Mouse (Mus musculus) forebrain, embryonic 14.5 days (tissue): Measurements from ENCODE around the gene Adra1d. TPM values are rescaled to one million over a fixed set of nuclear protein-coding genes. Genes with fewer than 3 reads are reported as not detected.
A peak's percentile ranks its signal among the peaks of the same experiment; 100 is the strongest.

Source experiments
- ATAC-seq: fragments of 200-750 bp; cut with Nextera tagmentation; 2 replicates; pipeline ENCODE4 v1.8.0; 2017; ENCODE audit warnings: mild to moderate bottlenecking, moderate library complexity
- DNase-seq: peaks from one replicate; pipeline ENCODE4 v3.0.0-alpha.2; 2015; ENCODE audit warnings: low spot score
- H3K27ac ChIP-seq: fragments of 300-500 bp; sonication (generic); 2 replicates; pipeline ENCODE4 v1.5.1; 2014; ENCODE audit warnings: low read depth, mild to moderate bottlenecking, control low read depth, low read length, moderate library complexity
- H3K27me3 ChIP-seq: fragments of 300-500 bp; sonication (generic); replicated peaks from 2 replicates; pipeline ENCODE4 v1.6.1; 2014; ENCODE audit warnings: low read length, control low read depth, mixed read lengths; ENCODE audit not compliant: control insufficient read depth, insufficient read depth
- H3K36me3 ChIP-seq: fragments of 300-500 bp; sonication (generic); 2 replicates; pipeline ENCODE4 v1.6.1; 2014; ENCODE audit warnings: low read length, control low read depth; ENCODE audit not compliant: control insufficient read depth, insufficient read depth
- H3K4me1 ChIP-seq: fragments of 300-500 bp; sonication (generic); 2 replicates; pipeline ENCODE4 v1.6.1; 2014; ENCODE audit warnings: antibody characterized with exemption, low read length, control low read depth; ENCODE audit not compliant: control insufficient read depth, insufficient read depth
- H3K4me2 ChIP-seq: fragments of 300-500 bp; sonication (generic); 2 replicates; pipeline ENCODE4 v1.6.1; 2014; ENCODE audit warnings: mild to moderate bottlenecking, control low read depth, low read length
- H3K4me3 ChIP-seq: fragments of 300-500 bp; sonication (generic); 2 replicates; pipeline ENCODE4 v1.5.1; 2014; ENCODE audit warnings: low read depth, low read length, control low read depth
- H3K9ac ChIP-seq: fragments of 300-500 bp; sonication (generic); 2 replicates; pipeline ENCODE4 v1.6.1; 2014; ENCODE audit warnings: mild to moderate bottlenecking, low read length, control low read depth, moderate library complexity
- H3K9me3 ChIP-seq: fragments of 300-500 bp; sonication (generic); replicated peaks from 2 replicates; pipeline ENCODE4 v1.6.1; 2016; ENCODE audit warnings: low read length, control low read depth, mixed read lengths; ENCODE audit not compliant: control insufficient read depth
- WGBS: fragments of 180-500 bp; shearing (Covaris S2); extraction: QIAGEN DNeasy Blood & Tissue Kit; methylation state at CpG from one replicate; pipeline ENCODE4 v1.1.7; 2014; 5-methylcytosine and 5-hydroxymethylcytosine counted together
- polyA plus RNA-seq: library from polyadenylated mRNA; unstranded; fragments of >200 nt; fragmentation: Nextera tagmentation; extraction: Ambion mirVana; gene quantifications from 2 replicates; pipeline ENCODE4 v1.2.1, GENCODE M21; 2014

Adra1d gene
- polyA plus RNA-seq, 1 experiment from 2014 or later, result not detected

GRCm38 (mm10) chr2:131557896-131558295, 4.2 kb downstream of the Adra1d start:
- DNase-seq, result peak; percentile 57
- Histone ChIP-seq H3K4me1 (no peaks in the 10 kb centered on the region), H3K27ac (no peak overlapping the region), H3K27me3 (peaks cover 41% of the 10 kb centered on the region), H3K4me3 (no peak overlapping the region), H3K36me3 (no peaks in the 10 kb centered on the region), H3K9ac (no peak overlapping the region), H3K4me2 (no peak overlapping the region), H3K9me3 (no peaks in the 10 kb centered on the region)
- WGBS, result 80% methylated on average over 2 of the region's 2 CpGs
- ATAC-seq, result no peak

DNA sequence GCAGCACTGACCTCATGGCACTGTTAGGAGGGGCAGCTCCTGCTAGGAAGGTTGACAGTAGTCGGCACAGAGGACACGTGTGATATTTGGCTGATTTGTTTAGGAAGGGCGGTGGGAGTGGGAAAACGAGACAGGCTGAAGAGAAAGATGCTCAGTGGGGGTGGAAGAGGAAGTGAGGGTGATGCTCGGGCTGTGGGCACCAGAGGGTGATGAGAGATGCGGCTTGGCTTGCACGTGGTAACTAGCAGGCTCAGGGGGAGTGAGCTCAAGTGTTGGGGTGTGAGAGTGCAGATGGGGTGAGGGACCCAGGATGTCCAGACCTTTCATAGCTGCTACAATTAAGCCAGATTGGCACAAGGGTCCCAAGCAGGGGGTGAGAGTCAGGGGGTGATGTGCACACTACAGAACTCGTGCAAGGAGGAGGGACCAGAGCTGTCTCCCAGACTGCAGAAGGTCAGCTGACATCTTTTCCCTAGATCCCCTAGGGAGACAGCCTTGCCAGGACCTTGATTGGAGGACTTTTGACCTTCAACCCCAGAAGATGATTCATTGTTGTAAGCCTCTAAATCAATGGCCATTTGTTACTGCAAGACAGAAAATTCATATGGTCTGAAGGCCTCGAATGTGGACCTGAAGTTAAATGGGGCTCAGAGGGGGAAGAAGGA, 9.2 kb downstream of the Adra1d start:
- ATAC-seq, result no peak
- no peak overlapping the region for H3K27ac ChIP-seq
- peaks cover 10% of the 10 kb centered on the region for H3K27me3 ChIP-seq

GRCm38 (mm10) chr2:131551701-131552620, 10.1 kb downstream of the Adra1d start:
- Histone ChIP-seq H3K9me3 (no peaks in the 10 kb centered on the region), H3K27me3 (peaks cover 19% of the 10 kb centered on the region), H3K36me3 (no peaks in the 10 kb centered on the region), H3K4me2 (no peak overlapping the region), H3K27ac (no peak overlapping the region), H3K4me3 (no peak overlapping the region), H3K9ac (no peak overlapping the region), H3K4me1 (0 out of 2 replicates have a peak, but pooled peaks cover under 1% of the 10 kb centered on the region)
- no peak for DNase-seq
- no peak for ATAC-seq
- WGBS, result 62% methylated on average over 7 of the region's 7 CpGs

More for the DNA sequence above, 9.2 kb downstream of the Adra1d start:
- 31% methylated on average over 9 of the region's 9 CpGs for WGBS
- Histone ChIP-seq H3K9ac (no peak overlapping the region), H3K36me3 (no peaks in the 10 kb centered on the region), H3K4me1 (no peaks in the 10 kb centered on the region), H3K9me3 (no peaks in the 10 kb centered on the region), H3K4me2 (no peak overlapping the region), H3K4me3 (no peak overlapping the region)
- no peak for DNase-seq

GRCm38 (mm10) chr2:131550906-131551305, 11.2 kb downstream of the Adra1d start:
- 78% methylated on average over 2 of the region's 2 CpGs for WGBS
- Histone ChIP-seq H3K4me1 (peaks cover 5% of the 10 kb centered on the region), H3K4me2 (no peak overlapping the region), H3K36me3 (no peaks in the 10 kb centered on the region), H3K27me3 (peaks cover 24% of the 10 kb centered on the region), H3K27ac (no peak overlapping the region), H3K9me3 (no peaks in the 10 kb centered on the region), H3K9ac (no peak overlapping the region), H3K4me3 (no peak overlapping the region)
- DNase-seq, result no peak
- ATAC-seq, result no peak

GRCm38 (mm10) chr2:131550474-131550873, 11.6 kb downstream of the Adra1d start:
- 75% methylated on average over 2 of the region's 2 CpGs for WGBS

DNA sequence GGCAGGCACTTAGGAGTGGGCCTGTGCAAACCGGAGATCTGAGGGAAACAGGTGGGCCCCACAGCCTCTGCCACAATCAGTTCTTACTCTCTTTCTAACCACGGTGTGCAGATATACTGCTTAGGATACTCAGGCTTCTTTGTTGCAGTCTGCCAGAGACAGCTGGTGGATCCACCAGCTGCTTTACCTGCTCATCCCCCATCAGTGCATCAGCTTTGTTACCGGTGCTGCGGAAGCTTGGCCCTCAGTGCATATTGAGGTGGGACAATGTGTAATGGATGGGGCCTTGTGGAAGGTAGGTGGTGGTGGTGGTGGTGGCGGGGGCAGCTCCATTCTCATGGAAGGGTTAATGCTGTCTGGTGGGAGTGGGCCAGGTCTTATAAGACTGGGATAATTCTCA, 13.0 kb downstream of the Adra1d start:
- peaks cover 7% of the 10 kb centered on the region for H3K4me1 ChIP-seq
- ATAC-seq (no peak), DNase-seq (no peak)
- no peak overlapping the region for H3K9ac ChIP-seq
- WGBS, result 86% methylated on average over 5 of the region's 5 CpGs
- no peaks in the 10 kb centered on the region for H3K9me3 ChIP-seq
- H3K4me3 ChIP-seq, result no peak overlapping the region
- H3K36me3 ChIP-seq, result no peaks in the 10 kb centered on the region
- peaks cover 31% of the 10 kb centered on the region for H3K27me3 ChIP-seq
- no peak overlapping the region for H3K27ac ChIP-seq
- no peak overlapping the region for H3K4me2 ChIP-seq

More at GRCm38 (mm10) chr2:131550474-131550873, 11.6 kb downstream of the Adra1d start:
- ATAC-seq, result no peak
- H3K9me3 ChIP-seq, result no peaks in the 10 kb centered on the region
- no peaks in the 10 kb centered on the region for H3K36me3 ChIP-seq
- H3K4me2 ChIP-seq, result no peak overlapping the region
- peaks cover 29% of the 10 kb centered on the region for H3K27me3 ChIP-seq
- no peak overlapping the region for H3K4me3 ChIP-seq
- no peak overlapping the region for H3K27ac ChIP-seq
- peaks cover 7% of the 10 kb centered on the region for H3K4me1 ChIP-seq
- no peak overlapping the region for H3K9ac ChIP-seq
- DNase-seq, result no peak

DNA sequence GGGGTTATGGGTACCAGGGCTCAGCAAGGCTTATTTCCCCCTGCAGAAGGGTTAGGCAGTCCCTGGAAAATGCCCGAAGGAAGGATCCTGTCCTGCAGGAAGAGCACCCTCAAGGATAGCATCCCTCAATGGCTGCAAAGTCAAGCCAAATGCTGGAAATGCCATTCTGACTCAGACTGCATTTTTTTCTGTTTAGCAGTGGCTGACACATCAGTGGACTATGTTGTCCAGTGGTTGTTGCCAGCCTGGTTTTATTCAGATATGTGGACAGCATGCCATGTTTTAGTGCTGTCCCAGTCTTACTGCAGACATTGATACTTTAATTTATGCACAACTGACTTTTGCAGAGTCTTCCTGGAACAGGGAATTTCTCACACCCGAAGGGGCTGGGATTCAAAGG, 13.8 kb downstream of the Adra1d start:
- Histone ChIP-seq H3K27ac (no peak overlapping the region), H3K4me3 (no peak overlapping the region), H3K27me3 (peaks cover 33% of the 10 kb centered on the region), H3K9me3 (no peaks in the 10 kb centered on the region), H3K9ac (no peak overlapping the region), H3K36me3 (no peaks in the 10 kb centered on the region), H3K4me1 (peaks cover 7% of the 10 kb centered on the region), H3K4me2 (no peak overlapping the region)
- DNase-seq, result no peak
- no peak for ATAC-seq
- 84% methylated on average over 2 of the region's 2 CpGs for WGBS

- no peak overlapping the region for H3K9ac ChIP-seq
- 11% methylated on average over 19 of the region's 19 CpGs for WGBS
- peaks cover 7% of the 10 kb centered on the region for H3K4me1 ChIP-seq
- peak overlapping the region; percentile 71; the same call in 1 of the 2 replicates for H3K4me2 ChIP-seq
- peaks cover 33% of the 10 kb centered on the region for H3K27me3 ChIP-seq
- H3K4me3 ChIP-seq, result peak overlapping the region; percentile 38
- DNase-seq (peak; percentile 65), ATAC-seq (no peak)
- H3K36me3 ChIP-seq, result no peaks in the 10 kb centered on the region
- no peak overlapping the region for H3K27ac ChIP-seq
- no peaks in the 10 kb centered on the region for H3K9me3 ChIP-seq
These were observed 15.2 kb downstream of the Adra1d start for GRCm38 (mm10) chr2:131546745-131547408.
